Mouse (Mus musculus): Measurements from ENCODE around the gene Zfand3.

Gene Zfand3

GRCm38 (mm10) chr17:30004203-30005102 is at the start of gene Zfand3:
Zfand3 (plus strand) TSS chr17:30004733.
- peak; percentile 98 for DNase-seq

GRCm38 (mm10) chr17:29955880-29956279 is 48.7 kb upstream of the Zfand3 start:
- DNase-seq, result no peak

GRCm38 (mm10) chr17:29963730-29964259 is 40.7 kb upstream of the Zfand3 start:
- DNase-seq, result peak; percentile 21 to 48

GRCm38 (mm10) chr17:29965506-29965905 is 39.0 kb upstream of the Zfand3 start:
- DNase-seq, result no peak

- peak in 1 of 2 experiments; percentile 16 for DNase-seq
These were observed 34.4 kb upstream of the Zfand3 start, which contains the start of gene Mdga1 for GRCm38 (mm10) chr17:29970037-29970555. Mdga1 (minus strand) TSS chr17:29970087.

- DNase-seq, result peak; percentile 28 to 54
These were observed 32.6 kb upstream of the Zfand3 start for GRCm38 (mm10) chr17:29971761-29972432.

- DNase-seq, result no peak
These were observed 31.3 kb upstream of the Zfand3 start for GRCm38 (mm10) chr17:29973226-29973625.

GRCm38 (mm10) chr17:29975731-29976130 is 28.8 kb upstream of the Zfand3 start:
- peak; percentile 85 to 86 for DNase-seq

- peak; percentile 27 to 57 for DNase-seq
These were observed 25.5 kb upstream of the Zfand3 start for GRCm38 (mm10) chr17:29979020-29979419.

GRCm38 (mm10) chr17:29979841-29980240 is 24.7 kb upstream of the Zfand3 start:
- DNase-seq, result no peak

GRCm38 (mm10) chr17:29981568-29981967 is 23.0 kb upstream of the Zfand3 start:
- DNase-seq, result no peak

- no peak for DNase-seq
These were observed 21.3 kb upstream of the Zfand3 start for GRCm38 (mm10) chr17:29983190-29983589.

GRCm38 (mm10) chr17:29984931-29985330 is 19.6 kb upstream of the Zfand3 start:
- DNase-seq, result no peak

- DNase-seq, result peak; percentile 78 to 87
These were observed 19.0 kb upstream of the Zfand3 start for GRCm38 (mm10) chr17:29985534-29985933.

GRCm38 (mm10) chr17:29988141-29988540 is 16.4 kb upstream of the Zfand3 start:
- DNase-seq, result no peak

- DNase-seq, result no peak
These were observed 14.9 kb upstream of the Zfand3 start for GRCm38 (mm10) chr17:29989653-29990052.

- no peak for DNase-seq
These were observed 14.4 kb upstream of the Zfand3 start for GRCm38 (mm10) chr17:29990136-29990535.

- no peak for DNase-seq
These were observed 13.7 kb upstream of the Zfand3 start for GRCm38 (mm10) chr17:29990845-29991244.

- DNase-seq, result no peak
These were observed 11.0 kb upstream of the Zfand3 start for GRCm38 (mm10) chr17:29993488-29993887.

GRCm38 (mm10) chr17:29994011-29994410 is 10.5 kb upstream of the Zfand3 start:
- peak; percentile 38 to 67 for DNase-seq

- DNase-seq, result no peak
These were observed 10.1 kb upstream of the Zfand3 start for GRCm38 (mm10) chr17:29994459-29994858.

- DNase-seq, result no peak
These were observed 8.5 kb upstream of the Zfand3 start for GRCm38 (mm10) chr17:29995986-29996385.

- no peak for DNase-seq
These were observed 6.8 kb upstream of the Zfand3 start for GRCm38 (mm10) chr17:29997726-29998125.

Measured in kidney, postnatal 25 days (tissue).